Mouse (Mus musculus): ENCODE measurements around the gene Klc2.

DNA sequence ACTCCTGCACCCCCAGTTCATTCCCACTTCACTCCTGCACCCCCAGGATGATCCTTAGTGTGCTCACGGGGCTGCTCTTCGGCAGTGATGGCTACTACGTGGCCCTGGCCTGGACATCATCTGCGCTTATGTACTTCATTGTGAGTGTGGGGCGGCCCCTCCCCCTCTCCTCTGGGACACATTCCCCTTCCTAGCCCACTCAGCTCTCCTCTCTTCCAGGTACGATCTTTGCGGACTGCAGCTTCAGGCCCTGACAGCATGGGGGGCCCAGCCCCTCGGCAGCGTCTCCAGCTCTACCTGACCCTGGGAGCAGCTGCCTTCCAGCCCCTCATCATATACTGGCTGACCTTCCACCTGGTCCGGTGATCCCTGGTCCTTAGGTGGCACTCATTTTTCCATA, 26.3 kb downstream of the Klc2 start:
- TF ChIP-seq HCFC1 (IDR thresholded peaks at IDR 0.05; ENCODE audit: low read depth, low read length), result no peak
- TF ChIP-seq ZNF384 (IDR thresholded peaks at IDR 0.05; ENCODE audit: low read depth, low read length), result no peak
- no peak for TF ChIP-seq ELF1 (IDR thresholded peaks at IDR 0.05; ENCODE audit: low read depth, low read length)
- TF ChIP-seq POLR2A (IDR thresholded peaks at IDR 0.05; ENCODE audit: low read depth, low read length), result no peak
